Mouse (Mus musculus) erythroblast, embryonic 14.5 days (primary cell): ENCODE measurements around the gene 2310034G01Rik.

Source experiments
- GATA1 ChIP-seq: IDR thresholded peaks from 2 replicates; pipeline ENCODE4 v1.6.1; 2012; ENCODE audit warnings: low read length, inconsistent platforms, mixed read lengths
- TAL1 ChIP-seq: IDR thresholded peaks from 3 replicates; pipeline ENCODE4 v1.6.1; 2012; ENCODE audit warnings: low read length, inconsistent platforms, mixed read lengths

- TF ChIP-seq GATA1 (no peak), TAL1 (no peak)
These were observed 5.2 kb downstream of the 2310034G01Rik start for GRCm38 (mm10) chr19:46344710-46345419.
